Mouse (Mus musculus) kidney, adult 2 months (tissue): ENCODE results near the gene Nkx2-3.

Experiments used
- CTCF ChIP-seq: fragments of 200-500 bp; conservative IDR thresholded peaks from 2 replicates; pipeline ENCODE4 v1.5.1; 2011; ENCODE audit warnings: low read depth, mild to moderate bottlenecking, control low read depth, low read length, moderate library complexity, mixed read lengths; ENCODE audit not compliant: insufficient read depth, insufficient read length
- POLR2A ChIP-seq: fragments of 200-500 bp; IDR thresholded peaks from one replicate; pipeline ENCODE4 v1.6.1; 2011; ENCODE audit warnings: low read depth, low read length, control low read depth

DNA sequence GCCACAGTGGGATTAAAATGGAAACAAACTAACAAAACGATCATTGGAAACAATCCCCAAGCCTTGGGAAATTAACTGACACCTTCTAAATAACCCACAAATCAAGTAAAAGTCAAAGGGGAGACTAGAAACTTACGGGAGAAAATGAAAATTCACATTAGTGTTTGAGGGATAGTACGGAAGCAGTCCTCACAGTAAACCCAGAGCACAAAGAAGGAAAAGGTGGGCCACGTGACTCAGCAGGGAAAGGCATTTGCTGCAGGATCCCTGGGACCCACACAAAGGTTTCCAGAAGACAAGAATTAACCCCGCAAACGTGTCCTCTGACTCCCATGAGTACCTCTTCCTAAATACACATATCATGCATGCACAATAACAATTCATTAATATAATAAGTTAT is 43.0 kb upstream of the Nkx2-3 start:
- no peak for TF ChIP-seq CTCF
- TF ChIP-seq POLR2A, result no peak
